Mouse (Mus musculus) olfactory bulb, adult 2 months (tissue): Measurements from ENCODE around the gene Itm2c. TPM values are rescaled to one million over a fixed set of nuclear protein-coding genes. Genes with fewer than 3 reads are reported as not detected.

ENCODE experiments used
- H3K27ac ChIP-seq: fragments of 200-500 bp; 2 replicates; pipeline ENCODE4 v1.5.1; 2012; ENCODE audit warnings: low read depth, low read length; ENCODE audit not compliant: insufficient read depth
- H3K4me1 ChIP-seq: fragments of 200-500 bp; 2 replicates; pipeline ENCODE4 v1.6.1; 2012; ENCODE audit warnings: low read length; ENCODE audit not compliant: control insufficient read depth, insufficient read depth
- H3K4me3 ChIP-seq: fragments of 200-500 bp; 2 replicates; pipeline ENCODE4 v1.5.1; 2012; ENCODE audit warnings: mild to moderate bottlenecking, low read depth, low read length, moderate library complexity; ENCODE audit not compliant: insufficient read depth
- CTCF ChIP-seq: fragments of 200-500 bp; IDR thresholded peaks from 2 replicates; pipeline ENCODE4 v1.5.1; 2012; ENCODE audit warnings: low read depth, mild to moderate bottlenecking, low read length, moderate library complexity; ENCODE audit not compliant: insufficient read depth
- POLR2A ChIP-seq: fragments of 200-500 bp; IDR thresholded peaks from 2 replicates; pipeline ENCODE4 v1.6.1; 2012; ENCODE audit warnings: mild to moderate bottlenecking, low read depth, low read length, moderate library complexity; ENCODE audit not compliant: insufficient read depth
- WGBS: fragments of 180-500 bp; shearing (Covaris S2); methylation state at CpG from one replicate; pipeline ENCODE4 v1.1.7; 2018; 5-methylcytosine and 5-hydroxymethylcytosine counted together
- polyA plus RNA-seq: library from polyadenylated mRNA; stranded (reverse); fragments of >200 nt; gene quantifications from 2 replicates; pipeline ENCODE4 v1.2.4, GENCODE M21; 2012; ENCODE audit warnings: low replicate concordance; ENCODE audit not compliant: missing spikeins, insufficient read depth, insufficient read length

Itm2c gene
- polyA plus RNA-seq, 1 experiment, result not detected

GRCm38 (mm10) chr1:85864383-85864782 lies 29.7 kb upstream of the Itm2c start:
- WGBS, result 79% methylated on average over 10 of the region's 10 CpGs
- Histone ChIP-seq H3K4me3 (no peak overlapping the region), H3K4me1 (no peaks in the 10 kb centered on the region), H3K27ac (no peak overlapping the region)
- TF ChIP-seq CTCF, result no peak
- no peak for TF ChIP-seq POLR2A

- H3K4me3 ChIP-seq, result no peak overlapping the region
- H3K4me1 ChIP-seq, result no peaks in the 10 kb centered on the region
- TF ChIP-seq CTCF (no peak), POLR2A (no peak)
- WGBS, result 54% methylated on average over 7 of the region's 7 CpGs
- H3K27ac ChIP-seq, result no peak overlapping the region
Observed at GRCm38 (mm10) chr1:85870001-85870400, 24.1 kb upstream of the Itm2c start.

GRCm38 (mm10) chr1:85870546-85870945 lies 23.5 kb upstream of the Itm2c start:
- 74% methylated on average over 2 of the region's 2 CpGs for WGBS
- Histone ChIP-seq H3K4me1 (no peaks in the 10 kb centered on the region), H3K27ac (no peak overlapping the region), H3K4me3 (no peak overlapping the region)
- TF ChIP-seq POLR2A, result no peak
- TF ChIP-seq CTCF, result no peak

DNA sequence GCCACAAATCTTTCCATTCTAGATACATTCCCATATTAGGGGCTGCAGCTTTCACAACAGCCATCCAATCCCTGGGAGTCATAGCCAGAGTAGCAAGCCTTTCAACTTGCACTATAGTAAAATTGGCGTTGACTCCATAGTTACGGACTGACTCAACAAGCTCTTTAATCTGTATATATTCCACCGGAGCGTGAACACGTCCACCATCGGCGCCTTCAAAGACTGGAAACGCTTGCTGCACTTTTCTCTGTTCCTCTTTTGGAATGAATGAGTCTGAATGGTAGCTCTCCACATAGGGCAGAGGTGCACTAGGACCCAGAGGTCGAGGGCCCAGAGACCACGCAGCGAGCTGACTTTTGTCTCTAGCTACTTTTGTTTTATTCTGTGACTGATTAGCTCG lies 12.1 kb upstream of the Itm2c start:
- no peak for TF ChIP-seq POLR2A
- no peak for TF ChIP-seq CTCF
- 91% methylated on average over 12 of the region's 12 CpGs for WGBS
- H3K4me1 ChIP-seq, result no peaks in the 10 kb centered on the region
- H3K4me3 ChIP-seq, result no peak overlapping the region
- no peak overlapping the region for H3K27ac ChIP-seq

DNA sequence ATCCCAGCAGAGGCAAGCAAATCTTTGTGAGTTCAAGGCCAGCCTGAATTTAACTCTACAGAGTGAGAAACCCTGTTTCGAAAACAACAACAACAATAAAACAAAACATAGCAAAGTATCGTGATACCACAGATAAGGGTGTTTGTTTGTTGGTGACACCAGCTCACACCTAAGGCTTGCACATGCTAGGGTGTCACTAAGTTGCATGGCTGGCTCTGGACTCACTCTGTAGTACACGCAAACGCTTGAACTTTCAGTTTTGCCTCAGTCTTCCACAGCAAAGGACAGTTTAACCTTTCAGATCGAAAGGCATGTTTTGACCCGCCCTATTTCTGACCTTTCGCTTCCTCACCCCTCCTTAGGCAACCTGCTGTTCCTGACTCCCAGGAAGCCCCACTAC lies 6.9 kb upstream of the Itm2c start:
- Histone ChIP-seq H3K4me1 (no peaks in the 10 kb centered on the region), H3K27ac (no peak overlapping the region), H3K4me3 (no peak overlapping the region)
- 93% methylated on average over 7 of the region's 7 CpGs for WGBS
- TF ChIP-seq POLR2A, result no peak
- TF ChIP-seq CTCF, result no peak

- peaks cover 30% of the 10 kb centered on the region for H3K4me1 ChIP-seq
- peak overlapping the region; percentile 64 for H3K4me3 ChIP-seq
- under 1% methylated on average over 30 of the region's 30 CpGs for WGBS
- peak overlapping the region; percentile 76 for H3K27ac ChIP-seq
- TF ChIP-seq CTCF (no peak), POLR2A (no peak)
Observed at GRCm38 (mm10) chr1:85894748-85895360, 773 bp downstream of the Itm2c start.

- WGBS, result 2% methylated on average over 15 of the region's 15 CpGs
- Histone ChIP-seq H3K27ac (peak overlapping the region; percentile 76), H3K4me3 (peak overlapping the region; percentile 64), H3K4me1 (peaks cover 34% of the 10 kb centered on the region)
- TF ChIP-seq CTCF (peak; percentile 65; the same call in 1 of the 2 replicates), POLR2A (no peak)
Observed at GRCm38 (mm10) chr1:85895391-85895837, 1.3 kb downstream of the Itm2c start.

GRCm38 (mm10) chr1:85896110-85896509 lies 2.0 kb downstream of the Itm2c start:
- Histone ChIP-seq H3K27ac (peak overlapping the region; percentile 76), H3K4me3 (peak overlapping the region; percentile 64), H3K4me1 (peaks cover 41% of the 10 kb centered on the region)
- WGBS, result 29% methylated on average over 5 of the region's 5 CpGs
- TF ChIP-seq POLR2A, result no peak
- TF ChIP-seq CTCF, result no peak

GRCm38 (mm10) chr1:85896781-85897700 lies 3.0 kb downstream of the Itm2c start:
- no peak for TF ChIP-seq POLR2A
- TF ChIP-seq CTCF, result no peak
- Histone ChIP-seq H3K27ac (peak overlapping the region; percentile 76), H3K4me1 (peaks cover 46% of the 10 kb centered on the region), H3K4me3 (peak overlapping the region; percentile 36)
- 15% methylated on average over 12 of the region's 12 CpGs for WGBS
